Mouse (Mus musculus): Measurements from ENCODE around the gene Fignl1.

Gene Fignl1

DNA sequence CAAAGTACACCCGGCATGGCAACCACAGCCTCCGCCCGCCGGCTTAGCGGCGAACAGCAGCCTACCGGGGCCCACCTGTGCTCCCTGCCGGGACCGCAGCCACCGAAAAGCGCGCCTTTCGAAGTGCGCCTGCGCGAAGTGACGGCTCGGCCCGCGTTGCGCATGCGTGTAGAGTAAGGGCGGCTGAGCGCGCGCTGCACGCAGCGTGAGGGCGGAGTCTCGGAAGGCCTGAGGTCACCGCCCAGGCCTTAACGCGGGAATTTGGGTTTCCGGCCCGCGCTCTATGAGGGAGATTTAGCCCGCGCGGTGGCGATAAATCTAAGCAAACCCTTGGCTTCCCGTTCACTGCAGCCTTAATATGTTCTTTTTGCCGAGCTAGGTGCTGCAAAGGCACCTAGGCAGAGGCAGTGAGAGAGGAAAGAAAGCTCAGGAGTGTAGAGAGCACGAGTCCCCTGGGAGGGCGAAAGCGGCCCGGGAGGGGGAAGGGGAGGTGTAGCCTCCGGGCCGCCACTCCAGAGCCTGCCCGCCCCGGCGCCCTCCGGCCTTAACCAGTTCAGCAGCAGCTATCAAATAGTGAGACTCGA is at the start of gene Fignl1:
Fignl1 (minus strand) TSS at position 143 of the 584 bp plus-strand sequence.
- DNase-seq (ENCODE audit: low spot score): peak; percentile 90

DNA sequence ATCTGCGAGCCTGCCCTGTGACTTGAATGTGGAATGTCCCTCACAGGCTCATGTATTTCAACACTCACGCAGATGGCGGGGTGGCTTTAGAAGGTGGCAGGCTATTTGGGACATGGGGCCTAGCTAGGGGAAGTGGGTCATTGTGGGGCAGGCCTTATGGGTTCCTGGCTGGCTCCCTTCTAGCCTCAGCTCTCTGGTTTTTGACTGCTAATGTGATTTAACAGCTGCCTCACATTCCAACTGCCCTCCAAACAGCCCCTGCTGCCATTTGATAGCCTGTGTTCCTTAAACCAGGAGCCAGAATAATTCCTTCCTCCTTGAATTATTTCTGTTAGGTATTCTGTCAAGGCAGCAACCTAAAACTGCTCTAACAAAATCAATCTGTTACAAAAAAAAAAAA is 48.2 kb upstream of the Fignl1 start:
- DNase-seq (ENCODE audit: low spot score): no peak

DNA sequence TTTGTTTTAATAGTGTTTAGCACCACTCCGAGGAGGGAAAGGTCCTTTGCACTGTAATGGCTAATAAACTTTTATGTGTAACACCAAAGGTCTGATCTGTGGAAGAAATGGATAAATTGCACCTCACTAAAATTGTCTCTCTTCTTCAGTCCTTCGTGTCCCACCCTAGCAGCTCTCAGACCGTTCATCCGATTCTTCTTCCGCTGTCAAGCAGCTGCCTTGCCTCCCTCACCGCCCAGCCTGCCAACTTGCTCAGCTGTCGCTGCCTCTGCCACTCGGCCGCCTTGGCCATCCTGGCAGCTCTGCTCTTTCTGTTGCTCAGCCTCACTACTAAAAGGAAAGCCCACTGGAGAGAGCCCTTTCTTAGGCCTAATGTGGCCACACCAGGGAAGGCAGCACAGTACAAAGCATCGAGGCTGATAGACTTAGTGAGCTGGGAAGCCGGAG is 46.9 kb upstream of the Fignl1 start:
- DNase-seq (ENCODE audit: low spot score): no peak

DNA sequence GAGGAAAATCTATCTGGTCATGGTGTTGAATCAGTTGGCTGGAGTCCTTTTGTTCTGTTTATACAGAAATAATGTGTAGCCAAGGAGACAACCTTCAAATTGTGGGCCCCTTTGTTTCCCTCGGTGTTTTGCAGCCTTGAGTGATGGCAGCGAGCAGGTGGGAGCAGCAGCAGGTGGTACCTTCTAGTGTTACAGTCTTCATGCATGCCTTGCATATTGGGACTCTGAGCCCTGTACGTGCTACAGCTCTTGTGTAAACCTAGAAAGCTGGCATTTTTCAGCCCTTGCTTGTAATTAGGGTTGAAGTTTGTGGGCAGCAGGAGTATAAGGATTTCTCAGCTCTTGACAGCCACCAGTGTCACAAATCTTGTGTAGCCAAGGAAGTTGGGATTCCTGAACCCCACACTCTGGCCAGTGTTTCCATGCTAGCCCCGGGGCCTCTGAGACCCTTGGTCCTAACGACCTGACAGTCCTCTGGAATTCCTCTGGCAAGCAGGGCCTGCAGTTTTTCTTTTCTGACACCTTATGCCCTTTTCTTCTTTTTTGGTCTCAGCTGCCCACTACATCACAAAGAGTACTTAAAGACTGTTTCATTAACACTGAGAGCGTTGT is 46.4 kb upstream of the Fignl1 start:
- no peak for DNase-seq (ENCODE audit: low spot score)

DNA sequence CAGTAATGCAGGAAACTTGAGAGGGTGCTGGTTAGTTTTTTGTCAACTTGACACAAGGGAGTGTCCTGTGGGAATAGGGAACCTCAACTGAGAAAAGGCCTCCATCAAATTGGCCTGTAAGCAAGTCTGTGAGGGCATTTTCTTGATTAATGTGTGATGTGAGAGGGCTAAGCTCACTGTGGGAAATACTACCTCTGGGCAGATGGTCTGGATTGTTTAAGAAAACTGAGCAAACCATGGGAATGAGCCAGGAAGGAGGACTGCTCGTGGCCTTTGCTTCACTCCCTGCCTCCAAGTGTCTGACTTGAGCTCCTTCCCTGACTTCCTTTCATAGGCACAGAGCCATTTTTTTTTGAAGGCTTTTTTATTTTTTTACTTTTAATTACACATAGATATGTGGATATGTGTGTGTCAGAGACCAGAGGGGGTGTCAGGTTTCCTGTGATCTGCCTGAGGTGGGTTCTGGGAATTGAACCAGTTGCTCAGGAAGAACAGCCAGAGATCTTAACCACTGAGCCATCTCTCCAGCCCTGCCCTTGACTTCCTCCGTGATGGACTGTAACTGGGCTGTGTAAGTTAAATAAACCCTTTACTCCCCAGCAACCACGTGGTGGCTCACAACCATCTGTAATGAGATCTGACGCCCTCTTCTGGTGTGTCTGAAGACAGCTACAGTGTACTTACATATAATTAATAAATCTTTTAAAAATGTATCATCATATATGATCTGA is 45.1 kb upstream of the Fignl1 start:
- DNase-seq (ENCODE audit: low spot score): no peak

DNA sequence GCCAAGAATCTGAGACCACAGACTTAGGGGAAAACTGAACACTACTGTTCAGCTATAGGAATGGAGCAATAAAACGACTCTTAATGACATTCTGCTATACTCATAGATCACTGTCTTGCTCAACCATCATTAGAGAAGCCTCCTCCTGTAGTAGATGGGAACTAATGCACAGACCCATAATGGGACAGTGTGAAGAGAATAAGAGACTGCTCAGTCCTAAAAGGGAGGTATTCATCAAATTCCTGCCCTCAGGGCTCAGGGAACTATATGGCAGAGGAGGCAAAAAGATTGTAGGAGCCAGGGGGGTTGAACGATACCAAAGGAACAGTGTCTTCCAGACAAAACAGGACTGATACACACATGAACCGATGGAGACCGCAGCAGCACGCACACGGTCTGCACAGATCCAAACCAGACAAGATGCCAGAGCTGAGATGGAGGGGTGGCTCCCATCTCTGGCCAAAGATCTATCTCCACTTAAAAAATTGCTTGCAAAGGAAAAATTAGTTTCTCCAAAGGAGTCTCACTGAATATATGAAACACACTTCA is 43.3 kb upstream of the Fignl1 start:
- no peak for DNase-seq (ENCODE audit: low spot score)

DNA sequence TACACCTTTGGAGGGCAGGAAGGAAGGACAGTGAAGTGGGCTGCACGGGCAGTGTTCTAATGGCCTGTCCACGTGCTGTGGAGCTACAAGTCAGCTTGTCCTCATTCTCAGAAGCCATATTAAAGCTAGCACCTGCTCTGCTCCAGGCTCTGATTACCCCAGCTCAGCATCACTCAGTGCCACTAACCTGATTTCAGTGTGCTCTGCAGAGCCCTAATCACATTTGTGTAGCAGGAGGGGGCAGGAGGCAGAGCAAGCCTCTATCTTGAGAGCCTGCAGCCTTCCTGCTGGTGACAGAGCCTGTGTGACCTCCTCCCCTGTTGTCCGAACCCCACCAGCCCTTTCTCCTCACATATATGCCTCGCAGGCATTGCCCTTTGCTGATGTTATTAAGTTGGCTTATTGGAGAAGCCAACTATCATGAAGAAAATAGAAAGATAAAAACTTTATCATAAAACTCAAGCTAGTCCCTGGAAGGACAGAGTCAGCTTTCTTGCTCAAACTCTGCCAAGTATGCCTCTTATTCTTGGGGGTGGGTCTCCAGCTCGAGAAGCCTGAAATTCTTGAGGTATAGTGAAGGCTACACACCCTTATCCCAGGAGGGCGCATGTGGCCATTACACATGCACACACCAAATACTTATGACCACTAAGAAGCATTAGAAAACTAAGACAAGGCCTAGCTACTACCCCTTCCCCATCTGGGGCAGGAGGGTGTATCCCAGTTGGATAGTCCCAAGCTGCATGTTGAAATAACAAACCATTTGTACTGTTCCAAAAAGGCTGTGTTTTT is 41.9 kb upstream of the Fignl1 start:
- no peak for DNase-seq (ENCODE audit: low spot score)

DNA sequence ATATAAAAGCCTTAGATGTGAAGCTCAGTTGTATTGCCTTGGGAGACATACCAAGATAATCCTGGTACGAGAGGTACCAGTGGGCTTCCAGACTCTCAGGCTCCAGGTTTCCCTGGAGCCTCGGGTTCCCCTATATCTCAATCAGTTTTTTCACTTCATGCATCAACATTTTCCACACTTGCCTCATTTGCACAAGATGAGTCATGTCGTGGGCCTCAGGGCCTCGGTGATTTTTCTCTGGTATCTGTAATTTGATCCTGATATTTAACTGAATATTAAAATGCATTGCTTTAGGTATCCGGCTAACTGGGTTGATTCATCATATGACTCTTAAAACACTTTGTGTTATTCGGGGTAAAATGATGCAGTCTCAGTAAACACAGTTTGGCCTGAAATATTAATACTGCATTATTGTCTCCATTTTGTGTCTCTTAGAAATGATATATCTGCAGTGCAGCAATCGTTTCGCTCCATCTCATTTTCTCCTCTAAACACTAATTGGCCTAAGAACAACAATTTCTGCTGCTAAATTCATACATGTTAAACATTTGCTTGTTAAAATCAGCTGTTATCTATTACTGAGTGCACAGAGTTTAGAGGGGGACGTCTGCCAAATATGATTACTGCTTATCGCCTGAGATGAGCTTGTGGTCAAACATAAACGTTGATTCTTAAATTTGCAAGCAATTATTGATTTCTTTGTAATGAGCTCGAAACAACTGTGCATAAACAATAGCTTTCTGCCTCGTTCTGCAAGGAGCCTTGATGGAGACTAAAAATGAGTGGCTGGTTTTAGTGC is 41.0 kb upstream of the Fignl1 start:
- no peak for DNase-seq (ENCODE audit: low spot score)

DNA sequence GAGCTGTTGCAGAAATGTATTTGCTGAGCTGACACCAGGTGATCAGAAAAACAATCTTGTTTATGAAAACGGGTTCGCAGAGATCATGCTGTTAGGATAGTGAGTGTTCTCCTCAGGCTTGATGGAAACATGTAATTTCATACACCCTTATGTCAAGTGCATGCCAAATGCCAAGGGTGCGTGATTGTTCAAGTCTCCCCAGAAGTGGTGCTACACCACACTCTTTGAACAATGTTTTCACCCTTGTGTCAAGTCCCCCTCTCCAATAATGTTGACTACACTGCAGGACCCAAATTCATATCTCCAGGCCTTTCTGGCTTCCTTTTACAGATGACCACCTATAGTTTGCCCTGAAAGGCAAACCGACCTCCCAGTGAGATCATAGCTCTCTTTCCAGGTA is 39.7 kb upstream of the Fignl1 start:
- no peak for DNase-seq (ENCODE audit: low spot score)

DNA sequence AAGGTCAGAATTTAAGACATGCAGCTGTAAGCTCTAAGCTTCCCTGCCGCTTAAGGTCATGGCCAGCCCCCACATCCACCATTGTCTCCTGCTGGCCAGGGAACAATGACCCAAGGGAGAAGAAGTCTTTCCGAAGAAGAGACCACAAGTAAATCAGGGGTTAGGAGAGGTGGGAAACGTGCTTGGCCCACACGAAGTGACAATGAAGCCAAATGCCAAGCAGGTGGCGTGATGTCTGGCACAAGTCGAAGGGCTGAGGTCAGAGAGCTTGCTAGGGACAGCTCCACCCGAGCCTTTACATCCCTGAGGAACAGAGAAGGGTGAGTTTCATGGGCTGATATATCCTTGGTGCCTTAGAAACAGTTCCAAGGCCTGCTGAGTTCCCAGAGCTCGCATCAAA is 36.3 kb upstream of the Fignl1 start:
- no peak for DNase-seq (ENCODE audit: low spot score)

DNA sequence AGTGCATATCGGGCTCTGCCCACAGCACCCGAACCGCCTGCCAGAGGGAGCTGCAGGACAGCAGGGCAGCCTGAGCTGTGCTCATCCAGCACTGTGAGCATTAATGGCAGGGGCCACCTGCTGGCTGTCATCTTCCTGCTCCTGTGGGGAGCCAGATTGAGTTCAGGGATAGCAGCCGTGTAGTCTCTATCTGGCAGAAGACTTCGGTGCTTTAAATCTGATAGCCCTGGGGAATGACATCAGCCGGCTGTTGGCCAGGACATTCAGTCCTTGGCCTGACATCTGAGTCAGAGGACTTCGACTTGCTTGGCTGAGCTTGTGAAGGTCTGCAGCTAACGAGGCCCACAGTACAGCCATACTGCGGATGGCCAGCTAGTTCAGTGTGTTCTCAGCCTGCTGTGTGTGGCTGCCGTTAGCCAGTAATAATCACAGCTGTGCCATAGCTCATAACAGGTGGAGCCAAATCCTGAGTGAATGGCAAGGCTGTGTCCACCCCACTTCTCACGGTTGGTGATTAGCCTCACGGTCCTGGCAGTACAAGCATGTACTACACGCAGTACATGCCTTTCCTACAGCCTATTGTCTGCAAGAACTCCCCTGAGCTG is 35.7 kb upstream of the Fignl1 start:
- peak; percentile 80 for DNase-seq (ENCODE audit: low spot score)

DNA sequence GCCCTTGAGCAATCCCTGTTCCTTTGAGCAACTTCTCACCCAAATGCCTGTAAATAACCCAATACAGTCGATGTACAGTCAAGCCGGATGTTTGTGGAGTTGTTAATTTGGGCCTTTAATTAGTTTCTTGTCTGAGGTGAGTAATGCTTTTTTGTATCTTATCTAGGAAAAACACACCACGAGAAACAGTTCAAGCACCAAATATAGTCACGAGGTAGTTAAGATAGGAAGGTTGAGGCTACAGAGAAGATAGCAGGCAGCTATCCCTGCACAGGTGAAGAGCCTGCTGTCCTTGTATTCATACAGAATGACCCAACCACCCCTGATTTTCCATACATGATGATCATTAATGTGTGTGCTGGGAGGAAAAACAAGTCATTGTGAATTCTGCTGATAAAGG is 32.8 kb upstream of the Fignl1 start:
- no peak for DNase-seq (ENCODE audit: low spot score)

DNA sequence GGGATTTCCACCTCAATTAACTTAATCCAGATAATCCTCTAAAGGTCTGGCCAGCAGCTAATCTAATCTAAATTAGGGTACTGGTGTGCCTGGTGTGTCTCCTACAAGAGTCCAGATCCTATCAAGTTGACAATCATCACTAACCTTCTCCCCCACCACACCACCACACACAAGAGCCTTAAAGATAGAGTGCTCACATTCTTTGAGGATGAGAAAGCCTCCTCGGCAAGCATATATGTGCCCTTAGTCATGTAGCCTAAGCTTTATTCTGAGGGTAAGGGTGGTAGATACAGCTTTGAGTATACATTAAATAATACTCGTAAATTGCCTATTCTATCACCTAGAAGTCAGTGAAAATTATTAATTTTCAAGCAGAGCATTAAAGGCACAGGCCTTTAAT is 32.0 kb upstream of the Fignl1 start:
- no peak for DNase-seq (ENCODE audit: low spot score)

DNA sequence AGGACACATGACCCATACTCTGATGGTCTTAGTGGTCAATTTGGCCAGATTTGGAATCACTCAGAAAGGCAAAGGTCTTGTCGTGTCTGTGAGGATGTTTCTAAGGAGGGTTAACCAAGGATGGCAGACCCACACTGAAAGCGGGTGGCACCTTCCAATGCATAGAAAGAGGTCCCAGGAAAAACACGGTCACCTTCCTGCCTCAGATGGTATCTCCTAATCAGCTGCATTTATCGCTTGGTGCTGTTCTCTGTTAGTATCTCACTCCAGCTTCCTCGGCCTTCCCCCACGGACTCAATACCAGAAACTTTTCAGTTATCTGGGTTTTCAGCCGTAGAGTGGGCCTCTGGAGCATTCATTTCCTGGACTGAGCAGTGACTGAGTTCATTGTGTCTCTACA is 31.1 kb upstream of the Fignl1 start:
- no peak for DNase-seq (ENCODE audit: low spot score)

DNA sequence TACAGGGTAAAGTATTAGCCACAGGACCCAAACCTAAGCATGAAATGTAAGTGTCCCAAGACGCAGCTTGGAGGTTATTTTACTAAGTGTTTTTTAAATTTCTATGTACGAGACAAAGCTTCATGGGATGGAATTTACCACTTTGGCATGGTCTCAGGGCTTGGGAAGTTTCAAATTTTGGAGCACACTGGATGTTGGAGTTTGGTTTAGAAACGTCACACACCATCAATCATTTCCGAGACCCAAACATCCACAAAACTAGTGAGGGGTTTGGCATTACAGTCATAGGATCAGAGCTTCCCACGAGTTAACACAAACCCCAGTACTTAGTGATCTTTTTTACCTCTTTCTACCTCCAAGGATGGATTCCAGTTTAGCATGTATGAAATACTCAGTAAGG is 28.6 kb upstream of the Fignl1 start:
- DNase-seq (ENCODE audit: low spot score): no peak

DNA sequence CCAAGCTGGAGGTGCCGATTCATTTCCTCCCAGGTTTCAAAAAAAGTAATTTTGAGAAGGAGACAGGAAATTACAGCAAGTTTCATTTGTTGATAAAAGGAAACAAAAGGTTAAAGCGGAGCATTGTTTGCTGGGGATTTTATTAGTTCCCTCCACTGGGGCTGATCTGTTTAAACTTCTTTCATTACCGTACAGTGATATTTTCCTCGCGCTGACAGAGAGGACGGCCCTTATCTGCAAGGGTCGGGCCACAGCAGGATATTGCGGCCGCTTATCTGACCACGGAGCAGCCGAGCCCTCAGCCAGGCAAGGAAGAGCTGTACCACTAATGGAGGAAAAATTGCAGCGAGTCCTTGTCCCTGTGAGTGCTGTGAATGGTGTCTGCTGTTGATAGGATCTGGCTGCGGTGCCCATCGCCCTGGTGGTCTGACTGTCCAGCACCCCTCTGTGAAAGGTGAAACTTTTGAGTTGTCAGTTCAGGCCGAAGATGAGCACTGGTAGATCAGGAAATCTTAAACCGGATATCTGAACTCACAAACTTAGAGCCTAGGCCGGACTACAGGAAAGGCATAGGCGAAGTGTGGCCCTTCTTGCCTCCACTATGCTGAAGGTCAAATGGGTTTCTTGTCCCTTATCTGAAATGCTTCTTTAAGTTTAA is 28.1 kb upstream of the Fignl1 start:
- peak; percentile 60 for DNase-seq (ENCODE audit: low spot score)

DNA sequence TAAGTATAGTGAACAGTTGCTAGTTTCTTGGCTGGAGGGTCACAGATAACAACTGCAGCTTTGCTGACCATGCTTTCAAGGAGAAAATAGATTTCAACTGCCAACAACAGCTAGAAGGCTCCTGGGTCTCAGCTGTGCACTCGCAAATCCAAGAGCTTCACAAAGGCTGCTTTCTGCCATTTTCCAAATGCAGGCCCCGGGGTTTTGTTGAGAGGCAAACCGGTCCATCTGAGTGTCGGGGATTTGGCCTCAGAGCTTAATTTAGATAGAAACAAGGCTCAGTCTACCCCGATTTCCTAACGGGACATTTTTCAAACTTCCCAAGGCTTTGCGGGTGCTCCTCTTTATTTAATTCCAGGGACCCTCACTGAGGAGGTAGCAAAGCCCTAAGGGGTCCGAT is 27.5 kb upstream of the Fignl1 start:
- DNase-seq (ENCODE audit: low spot score): no peak

DNA sequence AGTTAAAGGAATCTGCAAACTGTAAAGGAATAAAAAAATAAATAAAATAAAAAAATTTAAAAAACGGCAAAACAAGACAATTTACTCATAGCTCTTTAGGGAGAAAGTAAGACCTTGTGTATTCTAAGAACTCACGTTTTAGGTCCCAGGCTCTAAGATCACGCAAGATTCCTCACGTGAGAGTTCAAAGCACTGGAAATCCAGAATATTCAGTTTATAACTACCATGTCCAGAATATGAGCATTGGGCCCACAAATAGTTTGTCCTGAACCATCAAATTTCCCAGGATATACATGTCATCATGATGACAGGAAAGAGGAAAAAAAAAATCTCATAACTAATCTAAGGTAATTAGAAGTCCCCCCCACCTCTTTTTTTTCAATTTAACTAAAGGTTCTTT is 27.0 kb upstream of the Fignl1 start:
- DNase-seq (ENCODE audit: low spot score): no peak

DNA sequence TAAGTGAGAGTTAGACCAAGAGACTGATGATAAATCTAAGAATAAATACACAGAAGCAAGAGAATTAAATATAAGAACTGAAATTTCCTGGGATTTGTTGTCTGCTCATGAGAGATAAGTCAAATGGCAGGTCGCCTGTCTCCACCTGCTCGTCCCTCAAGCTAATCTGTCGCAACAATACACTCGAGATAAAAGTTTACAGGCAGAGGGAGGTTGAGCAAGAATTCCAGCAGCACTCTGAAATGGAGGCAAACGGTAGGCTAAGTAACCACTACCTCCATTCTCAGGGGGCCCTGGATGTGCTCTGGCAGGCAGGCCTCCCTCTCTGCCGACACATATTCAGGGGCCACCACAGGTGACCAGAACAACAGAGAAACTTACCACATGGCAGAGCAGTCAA is 26.6 kb upstream of the Fignl1 start:
- no peak for DNase-seq (ENCODE audit: low spot score)

DNA sequence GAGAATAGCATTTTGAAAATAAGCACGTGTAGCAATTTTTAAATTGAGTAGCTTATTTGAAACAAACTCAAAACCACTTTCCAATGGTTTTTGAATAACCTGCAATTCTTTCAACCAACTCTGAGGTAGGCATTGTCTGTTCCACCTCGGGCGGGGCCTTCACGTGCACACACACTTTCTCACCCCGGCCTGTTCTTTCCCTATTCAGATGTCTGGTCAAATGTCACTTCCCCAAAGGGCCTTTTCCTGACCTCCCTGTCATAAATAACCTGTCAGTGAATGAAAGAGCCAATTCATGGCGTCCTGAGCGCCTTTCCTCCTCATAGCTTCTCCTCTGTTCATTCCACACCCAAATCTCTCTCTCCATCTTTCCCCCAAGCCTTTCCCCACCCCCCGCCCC is 24.3 kb upstream of the Fignl1 start:
- DNase-seq (ENCODE audit: low spot score): no peak

DNA sequence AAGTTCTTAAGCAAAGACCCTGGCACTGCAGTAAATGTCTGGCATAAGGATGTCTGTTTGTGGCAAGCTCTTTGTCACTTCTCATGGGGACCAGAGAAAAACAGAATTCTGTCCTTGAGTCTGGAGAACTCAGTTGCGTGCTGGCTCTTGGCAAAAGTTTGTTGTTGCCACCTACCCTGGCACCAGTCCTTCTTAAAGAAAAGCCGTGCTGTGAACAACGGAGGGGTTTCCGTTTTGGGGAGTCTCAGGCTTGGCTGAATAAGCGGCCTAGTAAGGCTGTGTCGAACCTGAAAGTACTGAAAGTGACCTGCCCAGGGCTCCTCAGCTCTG is 24.0 kb upstream of the Fignl1 start:
- DNase-seq (ENCODE audit: low spot score): no peak
